Mouse (Mus musculus): Measurements from ENCODE around the gene G3bp1.

- TF ChIP-seq CTCF (IDR thresholded peaks at IDR 0.05; ENCODE audit: low read depth), result no peak
- no peak for TF ChIP-seq EP300 (IDR thresholded peaks at IDR 0.05; ENCODE audit: low read depth)
These were observed 61.3 kb downstream of the G3bp1 start for GRCm38 (mm10) chr11:55530741-55531140.
